Mouse (Mus musculus): ENCODE data around the gene Rnf138rt1.

GRCm38 (mm10) chrX:163722785-163723577, 38.1 kb downstream of the Rnf138rt1 start:
- TF ChIP-seq E2F4 (IDR thresholded peaks at IDR 0.05; ENCODE audit: insufficient read depth) (no peak), TCF3 (IDR thresholded peaks at IDR 0.05; ENCODE audit: insufficient read length, low read depth) (no peak), REST (IDR thresholded peaks at IDR 0.05; ENCODE audit: insufficient read depth, insufficient read length) (no peak)

Data from myocyte (in vitro differentiated cells).